Mouse (Mus musculus): Measurements from ENCODE around the gene Rab4a.

Gene Rab4a

GRCm38 (mm10) chr8:123813173-123813891, 7.5 kb downstream of the Rab4a start:
- in situ Hi-C loops (cut with MboI, MseI): no loop called here

GRCm38 (mm10) chr8:123813892-123814266, 8.1 kb downstream of the Rab4a start:
- in situ Hi-C loops (cut with MboI, MseI): no loop called here

GRCm38 (mm10) chr8:123815325-123815724, 9.5 kb downstream of the Rab4a start:
- in situ Hi-C loops (cut with MboI, MseI): no loop called here

GRCm38 (mm10) chr8:123816939-123817338, 11.2 kb downstream of the Rab4a start:
- in situ Hi-C loops (cut with MboI, MseI): no loop called here

GRCm38 (mm10) chr8:123817747-123818146, 12.0 kb downstream of the Rab4a start:
- in situ Hi-C loops (cut with MboI, MseI): no loop called here

- in situ Hi-C loops (cut with MboI, MseI): no loop called here
Observed at GRCm38 (mm10) chr8:123819683-123820610, 14.2 kb downstream of the Rab4a start.

- in situ Hi-C loops (cut with MboI, MseI): no loop called here
Observed at GRCm38 (mm10) chr8:123820780-123821179, 15.0 kb downstream of the Rab4a start.

GRCm38 (mm10) chr8:123823111-123823510, 17.3 kb downstream of the Rab4a start:
- in situ Hi-C loops (cut with MboI, MseI): no loop called here

GRCm38 (mm10) chr8:123823532-123824123, 17.8 kb downstream of the Rab4a start:
- in situ Hi-C loops (cut with MboI, MseI): no loop called here

GRCm38 (mm10) chr8:123826001-123826400, 20.2 kb downstream of the Rab4a start:
- in situ Hi-C loops (cut with MboI, MseI): no loop called here

- in situ Hi-C loops (cut with MboI, MseI): no loop called here
Observed at GRCm38 (mm10) chr8:123826758-123827157, 21.0 kb downstream of the Rab4a start.

GRCm38 (mm10) chr8:123827523-123827922, 21.7 kb downstream of the Rab4a start:
- in situ Hi-C loops (cut with MboI, MseI): no loop called here

- in situ Hi-C loops (cut with MboI, MseI): no loop called here
Observed at GRCm38 (mm10) chr8:123832757-123833156, 27.0 kb downstream of the Rab4a start.

GRCm38 (mm10) chr8:123835451-123835850, 29.7 kb downstream of the Rab4a start:
- in situ Hi-C loops (cut with MboI, MseI): no loop called here

GRCm38 (mm10) chr8:123836354-123836753, 30.6 kb downstream of the Rab4a start:
- in situ Hi-C loops (cut with MboI, MseI): no loop called here

- in situ Hi-C loops (cut with MboI, MseI): no loop called here
Observed at GRCm38 (mm10) chr8:123838496-123838895, 32.7 kb downstream of the Rab4a start.

- in situ Hi-C loops (cut with MboI, MseI): no loop called here
Observed at GRCm38 (mm10) chr8:123840578-123841345, 35.0 kb downstream of the Rab4a start.

GRCm38 (mm10) chr8:123842086-123842485, 36.3 kb downstream of the Rab4a start:
- in situ Hi-C loops (cut with MboI, MseI): no loop called here

GRCm38 (mm10) chr8:123844341-123844740, 38.6 kb downstream of the Rab4a start:
- in situ Hi-C loops (cut with MboI, MseI): no loop called here

- in situ Hi-C loops (cut with MboI, MseI): no loop called here
Observed at GRCm38 (mm10) chr8:123845114-123845513, 39.3 kb downstream of the Rab4a start.

GRCm38 (mm10) chr8:123845991-123846390, 40.2 kb downstream of the Rab4a start:
- in situ Hi-C loops (cut with MboI, MseI): no loop called here

- in situ Hi-C loops (cut with MboI, MseI): no loop called here
Observed at GRCm38 (mm10) chr8:123846509-123846908, 40.7 kb downstream of the Rab4a start.
